Mouse (Mus musculus): ENCODE data around the gene Cftr.

Cftr gene

DNA sequence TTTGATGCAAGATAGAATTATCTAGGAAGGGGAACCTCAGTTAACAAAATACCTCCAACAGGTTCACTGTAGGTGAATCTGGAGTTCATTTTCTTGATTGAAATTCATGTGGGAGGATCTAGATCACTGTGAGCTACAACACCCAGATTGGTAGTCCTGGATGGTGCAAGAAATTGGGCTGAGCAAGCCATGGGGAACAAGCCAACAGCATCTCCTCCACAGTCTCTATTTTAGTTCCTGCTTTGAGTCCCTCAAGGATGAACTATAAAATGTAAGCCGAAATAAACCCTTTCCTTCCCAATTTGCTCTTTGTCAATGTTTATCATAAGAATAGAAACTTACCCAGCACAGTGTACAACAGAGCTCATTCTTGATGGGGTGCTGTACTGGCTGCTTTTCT lies 152.5 kb downstream of the Cftr start:
- no peak for DNase-seq

DNA sequence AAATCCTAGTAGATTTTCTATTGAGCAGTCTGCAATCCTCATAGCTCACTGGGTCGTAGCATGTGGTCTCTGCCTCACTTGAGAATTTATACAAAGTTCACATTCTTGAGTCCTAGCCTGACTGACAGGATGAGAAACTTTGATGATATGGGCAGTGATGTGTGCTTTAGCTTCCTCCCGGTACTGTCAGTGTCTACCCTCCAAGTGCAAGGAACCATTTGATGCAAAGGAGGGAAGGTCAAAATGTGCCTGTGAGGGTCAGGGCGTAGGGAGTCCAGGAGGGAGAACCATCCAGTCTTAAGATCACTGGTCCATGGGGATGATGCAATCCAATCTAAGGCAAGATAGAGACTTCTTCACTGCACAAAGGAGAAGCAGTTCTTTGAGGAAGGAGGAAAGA lies 164.9 kb downstream of the Cftr start:
- no peak for DNase-seq

GRCm38 (mm10) chr6:18338307-18338706 lies 167.8 kb downstream of the Cftr start:
- no peak for DNase-seq

DNA sequence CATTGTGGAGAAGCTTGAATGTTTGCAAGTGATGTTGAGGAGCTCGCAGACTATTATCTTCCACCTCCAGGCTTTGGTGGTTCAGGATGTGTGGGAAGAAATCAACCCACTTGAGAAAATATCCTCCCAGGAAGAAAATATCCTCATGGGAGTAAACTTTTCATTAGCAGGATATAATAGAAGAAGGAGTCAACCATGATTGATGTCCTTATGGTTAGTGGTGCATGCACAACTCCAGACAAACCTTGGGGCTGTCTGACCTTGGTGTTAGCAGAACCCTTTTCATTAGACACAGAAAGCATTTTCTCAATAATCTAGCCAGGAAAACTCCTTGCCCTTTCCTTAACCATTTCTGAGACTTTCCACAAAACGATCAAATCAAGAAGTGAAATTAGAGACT lies 173.8 kb downstream of the Cftr start:
- no peak for DNase-seq

DNA sequence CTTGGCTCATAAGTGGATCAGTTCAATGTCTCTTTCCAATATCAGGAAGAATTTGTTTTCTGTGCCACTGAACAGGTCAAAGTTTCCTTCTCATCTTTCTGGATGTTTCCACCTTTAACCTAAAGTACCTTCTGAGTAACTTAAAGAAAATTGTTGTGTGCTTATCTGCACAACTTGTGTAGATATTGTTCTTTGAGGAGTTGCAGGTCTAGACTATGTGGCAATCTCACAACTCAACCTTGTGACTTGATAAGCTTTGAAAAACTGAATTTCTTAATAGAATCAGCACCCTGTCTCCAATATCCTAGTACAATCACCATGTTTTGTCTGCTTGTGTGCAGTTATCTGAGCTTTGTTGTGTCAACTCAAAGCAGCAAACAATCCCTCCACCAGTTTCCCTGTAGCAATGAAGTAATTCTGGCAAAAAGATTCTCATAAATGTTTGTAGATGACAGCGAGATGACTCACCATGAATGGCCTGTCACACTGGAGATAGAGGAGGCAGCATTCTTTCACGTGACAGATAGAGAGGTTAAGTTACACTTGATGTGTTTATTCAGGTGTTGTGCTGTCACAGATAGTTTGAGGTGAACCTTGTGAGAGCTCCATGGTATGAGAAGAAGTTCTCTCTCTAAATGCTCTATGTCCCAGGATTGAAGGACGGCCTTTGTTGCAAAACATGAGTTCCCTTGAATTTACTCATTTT lies 178.8 kb downstream of the Cftr start:
- no peak for DNase-seq

GRCm38 (mm10) chr6:18360154-18360553 lies 189.7 kb downstream of the Cftr start:
- DNase-seq, result no peak

DNA sequence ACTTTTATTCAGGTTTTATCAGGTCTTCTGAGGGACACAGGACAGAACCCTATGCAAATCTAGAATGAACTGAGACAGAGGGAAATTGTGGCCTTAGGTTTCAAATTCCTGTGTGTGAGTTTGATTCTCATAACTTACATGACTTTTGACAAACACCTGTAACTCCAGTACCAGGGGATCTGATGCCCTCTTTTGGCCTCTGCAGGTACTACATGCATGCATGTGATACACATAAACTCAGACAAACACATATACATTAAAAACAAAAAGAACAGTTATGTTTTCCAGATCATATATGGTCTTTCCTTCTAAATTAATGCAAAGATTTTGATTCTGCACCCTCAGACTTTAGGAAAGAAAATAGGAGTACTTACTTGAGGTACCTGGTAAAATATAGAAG lies 190.5 kb downstream of the Cftr start:
- DNase-seq, result no peak

GRCm38 (mm10) chr6:18362232-18362631 lies 191.7 kb downstream of the Cftr start:
- DNase-seq, result no peak

GRCm38 (mm10) chr6:18369054-18369453 lies 198.6 kb downstream of the Cftr start:
- DNase-seq, result no peak

- no peak for DNase-seq
Measured at GRCm38 (mm10) chr6:18369723-18370122, 199.2 kb downstream of the Cftr start.
